Mouse (Mus musculus) forebrain, embryonic 15.5 days (tissue): ENCODE data around the gene Nek6. TPM values are rescaled to one million over a fixed set of nuclear protein-coding genes. Genes with fewer than 3 reads are reported as not detected.

Experiments
- ATAC-seq: fragments of 200-750 bp; cut with Nextera tagmentation; replicated peaks from 2 replicates; pipeline ENCODE4 v1.8.0; 2017; ENCODE audit warnings: mild to moderate bottlenecking, moderate TSS enrichment, moderate library complexity
- H3K27ac ChIP-seq: fragments of 300-500 bp; sonication (generic); replicated peaks from 2 replicates; pipeline ENCODE4 v1.5.1; 2015; ENCODE audit warnings: mild to moderate bottlenecking, inconsistent platforms
- H3K27me3 ChIP-seq: fragments of 300-500 bp; sonication (generic); 2 replicates; pipeline ENCODE4 v1.6.1; 2015; ENCODE audit warnings: inconsistent platforms
- H3K36me3 ChIP-seq: fragments of 300-500 bp; sonication (generic); 2 replicates; pipeline ENCODE4 v1.6.1; 2015; ENCODE audit warnings: mild to moderate bottlenecking, inconsistent platforms
- H3K4me1 ChIP-seq: fragments of 300-500 bp; sonication (generic); 2 replicates; pipeline ENCODE4 v1.6.1; 2015; ENCODE audit warnings: inconsistent platforms
- H3K4me2 ChIP-seq: fragments of 300-500 bp; sonication (generic); replicated peaks from 2 replicates; pipeline ENCODE4 v1.6.1; 2015; ENCODE audit warnings: mild to moderate bottlenecking, inconsistent platforms
- H3K4me3 ChIP-seq: fragments of 300-500 bp; sonication (generic); 2 replicates; pipeline ENCODE4 v1.5.1; 2015; ENCODE audit warnings: mild to moderate bottlenecking, inconsistent platforms
- H3K9ac ChIP-seq: fragments of 300-500 bp; sonication (generic); replicated peaks from 2 replicates; pipeline ENCODE4 v1.6.1; 2015; ENCODE audit warnings: mild to moderate bottlenecking, inconsistent platforms
- H3K9me3 ChIP-seq: fragments of 300-500 bp; sonication (generic); 2 replicates; pipeline ENCODE4 v1.6.1; 2016; ENCODE audit warnings: inconsistent platforms
- WGBS: fragments of 180-500 bp; shearing (Covaris S2); methylation state at CpG from one replicate; pipeline ENCODE4 v1.1.7; 2015; ENCODE audit warnings: mixed read lengths; 5-methylcytosine and 5-hydroxymethylcytosine counted together
- polyA plus RNA-seq: library from polyadenylated mRNA; unstranded; fragments of >200 nt; fragmentation: Nextera tagmentation; extraction: Ambion mirVana; gene quantifications from 2 replicates; pipeline ENCODE4 v1.2.1, GENCODE M21; 2015

Nek6 gene
- polyA plus RNA-seq, 1 experiment from 2014 or later: 90.0 TPM

GRCm38 (mm10) chr2:38542366-38542765 is 30.9 kb downstream of the Nek6 start:
- H3K4me3 ChIP-seq: no peak overlapping the region
- H3K9ac ChIP-seq: no peak overlapping the region
- no peaks in the 10 kb centered on the region for H3K27me3 ChIP-seq
- WGBS: 54% methylated on average over 1 of the region's 1 CpGs
- H3K4me1 ChIP-seq: peaks cover 34% of the 10 kb centered on the region
- no peak overlapping the region for H3K4me2 ChIP-seq
- no peak overlapping the region for H3K27ac ChIP-seq
- H3K36me3 ChIP-seq: no peaks in the 10 kb centered on the region
- ATAC-seq: no peak
- no peaks in the 10 kb centered on the region for H3K9me3 ChIP-seq

- Histone ChIP-seq H3K4me2 (no peak overlapping the region), H3K9me3 (no peaks in the 10 kb centered on the region), H3K4me1 (peaks cover 35% of the 10 kb centered on the region), H3K36me3 (no peaks in the 10 kb centered on the region), H3K9ac (no peak overlapping the region), H3K4me3 (no peak overlapping the region), H3K27me3 (no peaks in the 10 kb centered on the region), H3K27ac (peak overlapping the region; percentile 17; the same call in 1 of the 2 replicates)
- WGBS: 81% methylated on average over 2 of the region's 2 CpGs
- no peak for ATAC-seq
Observed at GRCm38 (mm10) chr2:38543158-38543557, 31.7 kb downstream of the Nek6 start.

GRCm38 (mm10) chr2:38544341-38544740 is 32.9 kb downstream of the Nek6 start:
- Histone ChIP-seq H3K4me1 (peaks cover 32% of the 10 kb centered on the region), H3K9ac (no peak overlapping the region)
- no peak for ATAC-seq

DNA sequence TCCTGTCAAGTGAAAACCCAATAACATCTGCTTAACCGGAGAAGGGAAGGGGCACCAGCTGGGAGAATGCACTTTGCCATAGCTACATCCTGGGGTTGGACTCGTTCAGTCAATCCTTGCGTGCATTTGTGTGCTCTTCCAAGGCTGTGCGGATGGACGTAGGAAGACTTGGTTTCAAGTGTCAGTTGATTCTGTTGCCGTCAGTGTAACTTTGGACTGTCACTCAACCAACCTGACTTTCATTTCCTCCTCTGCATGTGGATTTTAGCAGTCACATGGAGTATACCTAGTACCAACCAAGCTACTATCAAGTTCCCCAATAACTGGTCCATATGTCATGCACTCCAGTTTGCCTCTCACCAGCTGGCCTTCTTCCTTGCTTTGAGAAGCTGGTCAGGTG is 33.5 kb downstream of the Nek6 start:
- H3K4me3 ChIP-seq: no peak overlapping the region
- ATAC-seq: no peak
- WGBS: 81% methylated on average over 6 of the region's 6 CpGs

More at GRCm38 (mm10) chr2:38544341-38544740, 32.9 kb downstream of the Nek6 start:
- H3K27ac ChIP-seq: no peak overlapping the region
- no peaks in the 10 kb centered on the region for H3K27me3 ChIP-seq
- no peaks in the 10 kb centered on the region for H3K9me3 ChIP-seq
- no peaks in the 10 kb centered on the region for H3K36me3 ChIP-seq
- H3K4me3 ChIP-seq: no peak overlapping the region
- no peak overlapping the region for H3K4me2 ChIP-seq

DNA sequence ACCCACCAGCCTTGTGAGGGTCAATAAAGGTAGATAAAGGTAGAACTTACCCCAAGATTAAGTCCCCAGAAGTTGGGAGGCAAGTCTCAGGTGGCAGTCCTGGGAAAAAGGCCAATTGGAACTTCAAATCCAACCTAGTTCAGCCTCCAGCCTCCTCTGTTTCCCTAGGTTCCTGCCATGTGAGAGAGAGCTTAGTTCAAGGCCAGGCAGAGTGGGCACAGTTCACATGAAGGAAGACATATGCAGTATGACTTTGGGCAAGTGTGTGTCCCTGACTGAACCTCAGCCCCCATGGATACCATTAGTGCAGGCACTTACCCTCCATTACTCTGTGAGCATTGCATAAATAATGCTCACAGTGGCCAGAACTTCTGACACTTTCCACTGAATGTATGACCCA is 34.3 kb downstream of the Nek6 start:
- H3K4me2 ChIP-seq: no peak overlapping the region
- no peak overlapping the region for H3K4me3 ChIP-seq
- H3K27ac ChIP-seq: no peak overlapping the region
- H3K9ac ChIP-seq: no peak overlapping the region
- H3K4me1 ChIP-seq: peaks cover 19% of the 10 kb centered on the region
- ATAC-seq: no peak
- no peaks in the 10 kb centered on the region for H3K9me3 ChIP-seq
- no peaks in the 10 kb centered on the region for H3K27me3 ChIP-seq
- no peaks in the 10 kb centered on the region for H3K36me3 ChIP-seq

More for the DNA sequence above, 33.5 kb downstream of the Nek6 start:
- Histone ChIP-seq H3K27me3 (no peaks in the 10 kb centered on the region), H3K9ac (no peak overlapping the region), H3K4me2 (no peak overlapping the region), H3K36me3 (no peaks in the 10 kb centered on the region), H3K4me1 (peaks cover 26% of the 10 kb centered on the region), H3K27ac (no peak overlapping the region), H3K9me3 (no peaks in the 10 kb centered on the region)

GRCm38 (mm10) chr2:38546222-38546621 is 34.8 kb downstream of the Nek6 start:
- ATAC-seq: no peak
- H3K27me3 ChIP-seq: no peaks in the 10 kb centered on the region
- no peaks in the 10 kb centered on the region for H3K9me3 ChIP-seq
- no peak overlapping the region for H3K27ac ChIP-seq
- no peak overlapping the region for H3K4me2 ChIP-seq
- no peaks in the 10 kb centered on the region for H3K36me3 ChIP-seq
- peaks cover 20% of the 10 kb centered on the region for H3K4me1 ChIP-seq
- H3K9ac ChIP-seq: no peak overlapping the region
- WGBS: 32% methylated on average over 6 of the region's 6 CpGs
- H3K4me3 ChIP-seq: no peak overlapping the region

- Histone ChIP-seq H3K27ac (no peak overlapping the region), H3K36me3 (no peaks in the 10 kb centered on the region), H3K4me1 (peaks cover 25% of the 10 kb centered on the region), H3K4me3 (no peak overlapping the region), H3K9ac (no peak overlapping the region), H3K27me3 (no peaks in the 10 kb centered on the region), H3K9me3 (no peaks in the 10 kb centered on the region), H3K4me2 (no peak overlapping the region)
- WGBS: 59% methylated on average over 5 of the region's 5 CpGs
- no peak for ATAC-seq
Observed at GRCm38 (mm10) chr2:38546748-38547147, 35.3 kb downstream of the Nek6 start.

DNA sequence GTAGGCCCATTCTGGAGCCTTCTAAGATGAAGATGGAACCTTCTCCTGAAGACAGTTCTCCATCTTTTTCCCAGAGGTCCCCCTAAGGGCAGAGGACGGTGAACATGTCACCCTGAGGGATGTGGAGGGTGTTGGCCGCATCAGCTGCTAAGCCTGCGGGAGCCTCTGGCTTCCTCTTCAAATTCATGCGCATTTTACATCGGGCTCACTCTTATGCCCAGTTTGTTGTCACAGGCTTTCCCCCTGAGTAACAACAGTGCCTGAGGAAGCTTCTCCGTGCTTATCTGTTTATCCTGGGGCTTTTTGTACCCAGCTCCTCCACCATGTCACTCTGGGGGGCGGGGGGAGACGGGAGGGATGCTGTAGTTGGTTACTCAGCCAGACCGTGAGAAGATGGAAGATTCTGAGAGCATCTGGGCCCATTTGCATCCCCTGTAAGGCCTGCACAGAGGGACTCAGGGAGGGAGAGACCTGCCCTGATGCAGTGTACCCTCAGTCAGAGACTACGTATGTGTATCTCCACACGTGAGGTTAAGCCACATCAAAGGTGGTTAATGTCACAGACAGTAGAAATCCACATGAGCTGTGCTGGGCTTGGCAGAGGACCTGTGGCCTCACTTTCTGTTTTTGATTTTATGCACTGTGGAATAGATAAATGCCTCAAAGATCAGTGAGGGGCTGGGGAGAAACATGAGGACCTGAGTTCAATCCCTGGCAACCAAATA is 36.5 kb downstream of the Nek6 start:
- Histone ChIP-seq H3K4me1 (peaks cover 35% of the 10 kb centered on the region), H3K4me2 (no peak overlapping the region), H3K36me3 (no peaks in the 10 kb centered on the region), H3K27ac (0 out of 2 replicates have a peak overlapping the region, but pooled peaks have one; percentile 17), H3K9ac (no peak overlapping the region), H3K4me3 (no peak overlapping the region), H3K9me3 (no peaks in the 10 kb centered on the region), H3K27me3 (no peaks in the 10 kb centered on the region)
- WGBS: 62% methylated on average over 11 of the region's 11 CpGs
- no peak for ATAC-seq

GRCm38 (mm10) chr2:38552004-38552443 is 40.6 kb downstream of the Nek6 start:
- Histone ChIP-seq H3K9ac (no peak overlapping the region), H3K9me3 (no peaks in the 10 kb centered on the region), H3K4me2 (no peak overlapping the region), H3K4me1 (peaks cover 39% of the 10 kb centered on the region), H3K4me3 (no peak overlapping the region), H3K27me3 (no peaks in the 10 kb centered on the region), H3K27ac (peak overlapping the region; percentile 39), H3K36me3 (no peaks in the 10 kb centered on the region)
- peak; percentile 78 for ATAC-seq
- WGBS: 20% methylated on average over 15 of the region's 15 CpGs

DNA sequence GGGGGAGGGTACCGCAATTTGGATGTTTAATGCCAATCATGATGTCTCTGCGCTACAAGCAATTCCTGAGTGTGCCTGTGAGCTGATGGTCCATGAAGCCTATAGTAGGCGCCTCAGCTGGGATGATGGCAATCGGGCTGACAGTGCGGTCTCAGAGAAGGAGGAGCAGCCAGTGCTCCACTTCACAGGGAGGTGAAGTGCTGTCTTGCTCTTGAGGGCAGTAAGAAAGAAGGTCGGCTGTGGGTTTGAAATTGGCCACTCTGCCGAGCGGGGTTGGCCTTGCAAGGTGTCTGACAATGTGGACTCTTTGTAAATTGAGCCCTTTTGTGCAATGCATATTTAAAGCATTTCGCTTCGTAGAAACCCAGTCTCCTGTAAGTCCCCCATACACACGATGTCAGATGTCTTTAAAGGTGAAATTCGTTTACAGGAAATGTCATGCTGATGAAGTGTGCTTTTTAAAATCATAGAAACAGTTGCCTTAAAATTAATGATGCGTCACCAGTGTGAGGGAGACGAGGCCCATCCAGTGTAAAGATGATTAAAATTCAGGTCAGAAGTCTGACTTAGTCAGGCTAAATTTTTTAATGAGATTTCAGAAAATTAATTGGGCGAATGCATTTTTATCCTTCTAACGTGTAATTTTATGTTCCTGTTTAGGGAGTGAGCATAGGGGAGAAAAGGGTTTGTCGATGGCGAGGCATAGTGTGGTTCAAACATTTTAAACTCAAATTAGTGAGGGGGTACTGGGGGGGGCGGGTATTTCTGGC is 43.0 kb downstream of the Nek6 start:
- ATAC-seq: no peak
- no peaks in the 10 kb centered on the region for H3K9me3 ChIP-seq
- H3K4me3 ChIP-seq: no peak overlapping the region
- 44% methylated on average over 19 of the region's 19 CpGs for WGBS
- peaks cover 7% of the 10 kb centered on the region; the same call in 1 of the 2 replicates for H3K36me3 ChIP-seq
- no peak overlapping the region for H3K9ac ChIP-seq
- no peak overlapping the region for H3K4me2 ChIP-seq
- no peaks in the 10 kb centered on the region for H3K27me3 ChIP-seq
- H3K4me1 ChIP-seq: peaks cover 32% of the 10 kb centered on the region
- H3K27ac ChIP-seq: no peak overlapping the region

DNA sequence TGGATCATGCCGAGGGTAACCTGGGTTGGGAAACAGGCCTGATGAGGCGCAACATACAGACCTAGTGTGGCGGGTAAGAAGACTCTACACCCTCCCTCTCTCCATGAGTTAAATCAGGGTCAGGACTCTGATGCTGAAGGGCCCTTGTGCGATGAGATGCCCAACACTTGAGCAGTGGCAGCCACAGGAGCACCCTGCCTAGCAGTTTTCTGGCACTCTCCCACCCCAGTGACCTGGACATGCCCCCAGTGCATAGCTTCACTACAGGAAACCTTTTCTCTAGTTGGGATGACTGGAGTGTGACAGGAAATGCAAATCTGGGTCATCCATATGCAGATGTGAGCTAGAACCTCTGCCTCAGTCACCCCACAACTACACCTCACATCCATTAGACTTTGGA is 44.2 kb downstream of the Nek6 start:
- Histone ChIP-seq H3K4me2 (no peak overlapping the region), H3K9me3 (no peaks in the 10 kb centered on the region), H3K4me3 (no peak overlapping the region), H3K27me3 (no peaks in the 10 kb centered on the region), H3K9ac (no peak overlapping the region), H3K36me3 (peaks cover 7% of the 10 kb centered on the region; the same call in 1 of the 2 replicates), H3K27ac (no peak overlapping the region), H3K4me1 (peaks cover 38% of the 10 kb centered on the region)
- WGBS: 94% methylated on average over 4 of the region's 4 CpGs
- no peak for ATAC-seq

DNA sequence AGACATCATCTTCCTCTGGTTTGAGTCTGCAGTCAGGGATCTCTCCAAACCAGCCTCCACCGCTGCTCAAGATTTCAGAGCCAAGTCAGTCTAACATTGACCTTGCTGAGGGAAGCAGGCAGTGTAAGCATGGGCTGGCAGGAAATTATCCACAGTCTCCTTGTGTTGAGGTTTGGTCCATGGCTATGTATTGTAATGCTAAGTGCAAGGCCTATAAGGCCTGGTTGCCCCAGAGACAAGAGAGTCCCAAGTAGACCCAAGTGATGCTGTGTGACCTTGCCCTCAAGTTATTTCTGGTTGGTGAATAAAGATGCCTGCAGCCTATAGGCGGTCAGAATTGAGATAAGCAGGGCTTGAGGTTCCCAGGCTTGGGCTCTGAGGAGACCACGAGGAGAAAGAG is 45.3 kb downstream of the Nek6 start:
- no peak overlapping the region for H3K4me2 ChIP-seq
- WGBS: 89% methylated on average over 3 of the region's 3 CpGs

More for the DNA sequence above, 45.3 kb downstream of the Nek6 start:
- Histone ChIP-seq H3K9ac (no peak overlapping the region), H3K36me3 (peaks cover 7% of the 10 kb centered on the region; the same call in 1 of the 2 replicates), H3K27ac (no peak overlapping the region), H3K9me3 (no peaks in the 10 kb centered on the region), H3K27me3 (no peaks in the 10 kb centered on the region), H3K4me3 (no peak overlapping the region), H3K4me1 (peaks cover 32% of the 10 kb centered on the region)
- no peak for ATAC-seq
